Mouse (Mus musculus) thymus, postnatal 36 days (tissue): ENCODE results near the gene Dpp3.
A peak's percentile ranks its signal among the peaks of the same experiment; 100 is the strongest.
"Not testable (repeated sequence)": the region's sequence is repeated elsewhere in the genome, so short reads cannot be mapped to it uniquely, and the experiment has no call there.

Source experiments
- DNase-seq, 2 experiments: peaks; one replicate each; pipeline ENCODE4 v3.0.0; 2022; ENCODE audit warnings: mixed read lengths in 2 of 2

Dpp3 gene

GRCm38 (mm10) chr19:4927904-4928531, at the start of gene Dpp3:
TSS of gene Dpp3 (minus strand) at chr19:4928287.
- peak; percentile 99 for DNase-seq

- no peak for DNase-seq
Observed at GRCm38 (mm10) chr19:4968236-4968635, 40.1 kb upstream of the Dpp3 start.

- DNase-seq = peak; percentile 83 to 84
Observed at GRCm38 (mm10) chr19:4961928-4962601, 34.0 kb upstream of the Dpp3 start, which contains the start of gene Mrpl11. TSS of gene Mrpl11 (plus strand) at chr19:4962147.

DNA sequence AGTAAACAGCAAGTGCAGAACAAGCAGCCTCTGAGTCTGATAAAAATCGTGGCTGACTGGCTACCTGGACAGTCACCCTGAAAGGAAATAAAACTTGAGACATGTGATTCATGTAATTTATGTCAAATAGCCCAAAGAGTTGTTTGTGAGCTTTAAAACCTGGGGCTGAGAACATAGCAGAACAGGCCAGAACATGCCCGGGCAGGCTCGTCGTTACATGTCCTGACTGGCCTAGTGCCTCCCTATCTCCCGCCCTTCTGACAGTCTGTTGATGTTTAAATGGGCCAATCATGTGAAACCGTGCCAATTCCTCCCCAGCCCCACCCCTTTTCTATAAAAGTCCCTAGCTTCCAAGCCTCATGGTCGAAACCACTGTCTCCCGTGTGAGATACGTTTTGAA, 20.6 kb upstream of the Dpp3 start:
- DNase-seq = not testable (repeated sequence)

- no peak for DNase-seq
Observed at GRCm38 (mm10) chr19:4945540-4945939, 17.5 kb upstream of the Dpp3 start.

- no peak for DNase-seq
Observed at GRCm38 (mm10) chr19:4943253-4943588, 15.1 kb upstream of the Dpp3 start.

DNA sequence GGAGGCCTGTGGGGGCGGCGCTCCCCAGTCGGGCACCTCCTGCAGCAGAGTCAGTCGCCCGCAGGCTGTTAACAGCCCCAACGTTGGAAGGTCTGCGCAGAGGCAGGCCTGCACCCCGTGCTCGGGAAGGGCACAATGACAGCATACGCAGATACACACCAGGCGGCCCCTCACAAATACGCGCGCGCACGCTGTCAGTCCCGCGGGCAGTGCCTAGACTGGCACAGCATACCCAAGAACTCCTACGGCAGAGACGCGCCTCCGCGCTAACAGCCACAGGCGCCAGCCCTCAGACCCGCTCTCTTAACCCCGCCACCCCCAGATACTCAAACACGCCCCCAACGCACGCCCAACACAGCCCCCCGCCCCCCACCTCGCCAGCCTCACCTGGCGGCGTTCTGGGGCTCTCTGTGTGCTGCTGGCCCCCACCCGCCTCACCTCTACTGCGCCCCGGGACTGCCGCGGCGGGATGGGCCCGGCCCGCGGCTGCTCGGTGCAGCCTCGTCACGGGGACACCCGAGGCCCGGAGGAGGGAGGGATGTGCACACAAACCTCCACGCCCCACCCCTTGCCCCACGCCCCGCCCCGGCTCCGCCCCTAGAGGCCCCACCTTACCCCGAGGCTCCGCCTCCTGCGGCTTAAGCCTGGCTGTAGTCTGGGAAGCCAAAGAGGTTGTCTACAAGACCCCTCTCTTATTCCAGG, 14.6 kb upstream of the Dpp3 start, which contains the start of gene Peli3:
Peli3 (minus strand) TSS at position 577 of the 702 bp plus-strand sequence.
- DNase-seq = peak; percentile 80 to 81

GRCm38 (mm10) chr19:4937444-4938310, 9.6 kb upstream of the Dpp3 start:
- no peak for DNase-seq

DNA sequence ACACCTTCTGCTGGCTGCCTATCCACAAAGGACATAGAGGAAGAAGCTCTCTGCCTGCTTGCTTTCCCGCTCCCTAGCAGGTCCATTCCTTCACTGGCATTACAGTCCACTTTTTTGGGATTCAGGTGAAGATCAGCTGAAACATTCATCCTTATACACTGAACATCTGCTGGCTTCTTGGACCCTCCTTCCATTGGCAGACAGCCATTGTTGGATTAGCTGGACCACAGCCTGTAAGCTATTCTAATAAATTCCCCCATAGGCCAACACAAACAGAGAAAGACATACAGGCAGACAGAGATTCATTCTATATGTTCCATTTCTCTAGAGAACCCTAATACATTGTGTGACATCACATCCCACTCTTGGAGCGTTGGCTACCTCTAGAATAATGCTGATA, 8.8 kb upstream of the Dpp3 start:
- no peak for DNase-seq

- DNase-seq = no peak
Observed at GRCm38 (mm10) chr19:4928781-4929180, 694 bp upstream of the Dpp3 start.

- no peak for DNase-seq
Observed at GRCm38 (mm10) chr19:4925121-4925860, 2.8 kb downstream of the Dpp3 start.

DNA sequence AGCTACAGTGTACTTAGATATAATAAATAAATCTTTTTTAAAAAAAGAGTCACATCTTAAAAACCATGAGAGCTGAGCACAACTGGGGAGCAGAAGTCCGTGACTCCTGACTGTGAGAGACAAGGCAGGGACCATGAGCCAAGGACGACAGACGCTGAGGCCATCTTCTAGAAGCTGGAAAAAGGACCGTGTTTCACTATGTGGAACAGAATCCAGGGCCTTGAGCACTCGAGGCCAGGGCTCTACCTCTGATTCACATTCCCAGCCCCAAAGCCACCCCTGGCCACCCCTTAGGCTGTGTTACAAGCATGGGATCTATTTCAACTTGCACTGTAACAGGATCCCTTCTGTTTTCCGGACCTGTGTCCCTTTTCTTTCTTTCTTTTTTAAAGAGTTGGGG, 8.4 kb downstream of the Dpp3 start:
- DNase-seq = no peak

GRCm38 (mm10) chr19:4916827-4917226, 11.3 kb downstream of the Dpp3 start:
- no peak for DNase-seq

GRCm38 (mm10) chr19:4915924-4916603, 12.0 kb downstream of the Dpp3 start:
- no peak for DNase-seq

DNA sequence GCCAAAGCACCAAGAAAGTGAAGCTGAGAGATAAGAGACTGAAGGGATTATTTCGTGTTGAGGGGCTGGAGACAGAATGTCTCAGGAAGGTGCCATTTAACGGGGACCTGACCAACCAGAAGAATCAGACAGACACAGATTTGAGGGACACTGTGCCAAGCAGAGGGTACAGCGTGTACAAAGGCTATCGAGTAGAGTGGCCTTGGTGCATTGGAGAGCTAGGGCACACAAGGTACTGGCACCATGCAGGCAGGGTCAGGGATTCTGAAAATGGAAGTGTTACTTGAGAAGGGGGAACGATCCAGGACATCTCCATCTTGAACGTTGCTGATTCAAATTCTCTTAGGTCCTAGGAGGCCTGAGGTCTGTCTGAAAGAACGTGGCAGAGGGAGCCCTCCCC, 18.7 kb downstream of the Dpp3 start:
- DNase-seq = no peak

- DNase-seq = peak; percentile 29 to 35
Observed at GRCm38 (mm10) chr19:4908107-4908506, 20.0 kb downstream of the Dpp3 start.

GRCm38 (mm10) chr19:4905979-4906794, 21.9 kb downstream of the Dpp3 start, which contains the start of gene Bbs1:
TSS of gene Bbs1 (minus strand) at chr19:4906628.
- DNase-seq = peak; percentile 73 to 74

- DNase-seq = no peak
Observed at GRCm38 (mm10) chr19:4899888-4900287, 28.2 kb downstream of the Dpp3 start.

DNA sequence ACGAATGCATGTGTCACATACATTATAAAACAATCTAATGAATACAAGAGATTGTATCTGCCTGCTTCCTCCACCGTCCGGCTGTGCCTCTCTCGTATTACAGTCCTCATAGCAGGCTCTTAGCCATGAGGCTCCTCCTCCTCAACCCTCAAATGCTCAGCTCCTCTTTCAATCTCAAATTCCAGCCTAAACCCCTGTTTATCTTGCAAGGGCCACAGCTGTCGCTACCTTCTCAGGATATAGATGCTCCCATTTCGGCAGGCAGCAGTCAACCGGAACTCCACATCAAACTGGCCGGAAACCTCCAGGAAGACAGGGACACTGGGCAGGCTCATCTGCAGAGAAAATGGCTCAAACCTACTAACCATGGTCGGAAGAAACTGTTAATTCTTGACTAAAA, 29.1 kb downstream of the Dpp3 start:
- no peak for DNase-seq

DNA sequence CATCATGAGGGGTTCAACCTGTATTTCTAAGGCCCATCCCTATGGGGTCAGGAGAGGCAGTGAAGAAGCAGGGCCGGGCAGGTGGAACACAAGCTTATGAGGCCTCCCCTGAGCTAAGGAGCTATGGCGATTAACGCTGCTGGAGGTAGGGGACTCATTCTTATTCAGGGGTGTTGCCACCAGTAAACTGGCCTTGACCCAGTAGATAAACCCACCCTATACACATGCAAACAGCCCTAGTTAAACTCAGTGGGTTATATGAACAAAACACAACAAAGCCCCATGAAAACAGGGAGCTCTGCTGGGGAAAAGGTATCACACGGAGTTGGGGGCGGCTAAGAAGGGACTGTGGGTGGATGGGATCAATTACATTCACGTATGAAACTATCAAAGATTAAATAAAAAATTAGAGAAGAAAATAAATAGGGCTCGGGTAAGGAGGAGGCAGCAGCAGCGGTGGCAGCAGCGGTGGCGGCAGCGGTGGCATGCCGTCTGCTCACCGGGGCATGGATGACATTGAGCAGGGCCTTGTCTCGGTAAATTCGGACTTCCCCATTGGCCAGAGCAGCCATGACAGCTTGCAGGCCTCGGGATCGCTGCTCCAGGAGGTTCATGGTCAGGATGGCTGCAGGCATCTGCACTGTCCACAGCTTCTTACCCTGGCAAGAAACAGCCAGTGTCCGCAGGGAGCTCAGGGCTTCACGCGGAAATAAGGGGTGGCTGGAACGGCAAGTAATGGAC, 31.1 kb downstream of the Dpp3 start:
- no peak for DNase-seq
